Mouse (Mus musculus) gonadal fat pad, adult 2 months (tissue): ENCODE results near the gene Tmbim4. TPM values are rescaled to one million over a fixed set of nuclear protein-coding genes. Genes with fewer than 3 reads are reported as not detected.

ENCODE experiments used
- DNase-seq: peaks from one replicate; pipeline ENCODE4 v3.0.0-alpha.2; 2012; ENCODE audit warnings: low read depth
- polyA plus RNA-seq: library from polyadenylated mRNA; depleted of rRNA; stranded (reverse); fragments of >200 nt; gene quantifications from 2 replicates; pipeline ENCODE4 v1.2.3, GENCODE M21; 2012; rRNA removed

Gene Tmbim4
- polyA plus RNA-seq, 1 experiment, result 604 TPM

DNA sequence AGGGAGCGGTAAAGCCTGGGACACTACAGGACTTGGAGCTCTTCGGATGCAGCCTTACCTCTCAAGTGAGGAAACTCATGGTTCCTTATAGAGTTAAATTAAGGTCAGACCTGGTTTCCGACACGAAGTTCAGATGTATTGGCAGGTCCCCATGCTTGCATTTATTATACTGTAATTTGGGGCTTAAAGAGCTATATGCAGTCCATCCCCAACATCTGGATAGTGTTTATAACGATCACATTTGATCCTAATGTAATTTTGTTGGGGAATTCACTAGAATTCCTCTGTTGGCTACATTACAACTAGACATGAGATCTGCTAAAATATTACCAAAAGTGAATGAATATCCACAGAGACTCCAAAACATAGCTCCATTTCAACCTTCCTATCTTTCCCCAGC lies 44.3 kb downstream of the Tmbim4 start:
- no peak for DNase-seq

- DNase-seq, result no peak
These were observed 45.8 kb downstream of the Tmbim4 start for GRCm38 (mm10) chr10:120246994-120247750.

DNA sequence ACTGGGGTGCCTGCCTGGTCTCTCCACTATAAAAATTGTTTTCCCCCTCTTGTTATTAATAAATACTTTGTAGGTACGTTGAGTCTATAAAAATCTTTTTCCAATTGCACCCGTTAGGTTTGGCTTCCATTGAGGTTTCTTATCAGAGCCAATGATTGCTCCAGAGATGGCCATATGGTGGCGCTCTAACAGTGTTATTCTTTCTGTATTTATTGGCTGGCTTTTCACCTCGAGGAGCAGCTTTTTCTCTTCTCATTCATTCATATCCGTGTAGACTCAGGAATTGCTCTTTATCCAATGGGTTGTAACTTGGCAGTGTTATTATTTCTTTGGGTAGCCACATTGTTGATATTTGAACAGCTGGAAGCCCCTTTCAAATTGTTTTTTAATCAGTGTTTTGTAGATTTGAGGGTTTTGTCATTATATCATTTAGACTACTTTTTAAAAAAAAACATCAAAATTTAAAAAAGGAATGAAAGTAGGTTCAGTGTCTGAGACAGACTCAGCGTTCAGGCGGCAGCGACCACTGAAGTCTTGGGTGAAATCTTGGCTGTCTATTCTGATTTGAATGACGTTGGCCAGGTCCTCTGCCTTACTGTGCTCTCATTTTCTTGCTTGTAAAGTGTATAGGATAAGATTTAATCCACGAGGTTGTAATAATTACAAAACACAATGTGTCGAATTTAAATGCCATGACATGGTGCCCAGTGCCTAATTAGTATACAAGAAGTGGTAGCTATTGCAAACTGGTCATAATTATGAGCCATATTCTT lies 49.7 kb downstream of the Tmbim4 start:
- no peak for DNase-seq

DNA sequence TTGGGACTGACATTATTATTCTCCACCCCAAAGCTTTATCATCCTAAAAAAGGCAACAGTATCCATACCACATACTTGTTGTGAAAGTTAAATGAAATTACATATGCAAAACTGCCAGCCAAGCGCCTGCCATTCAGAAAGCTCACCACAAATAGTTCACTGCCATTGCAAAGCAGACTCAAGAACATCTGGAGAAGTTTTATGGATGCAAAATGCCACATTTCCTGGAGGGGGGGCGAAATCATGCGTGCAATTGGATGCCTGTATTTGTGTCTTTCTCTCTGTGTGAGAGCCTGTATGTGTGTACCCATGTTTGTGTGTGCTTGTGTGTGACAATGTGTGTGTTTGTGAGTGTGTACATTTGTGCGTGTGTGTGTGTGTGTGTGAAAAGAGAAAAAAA lies 50.4 kb downstream of the Tmbim4 start:
- no peak for DNase-seq

DNA sequence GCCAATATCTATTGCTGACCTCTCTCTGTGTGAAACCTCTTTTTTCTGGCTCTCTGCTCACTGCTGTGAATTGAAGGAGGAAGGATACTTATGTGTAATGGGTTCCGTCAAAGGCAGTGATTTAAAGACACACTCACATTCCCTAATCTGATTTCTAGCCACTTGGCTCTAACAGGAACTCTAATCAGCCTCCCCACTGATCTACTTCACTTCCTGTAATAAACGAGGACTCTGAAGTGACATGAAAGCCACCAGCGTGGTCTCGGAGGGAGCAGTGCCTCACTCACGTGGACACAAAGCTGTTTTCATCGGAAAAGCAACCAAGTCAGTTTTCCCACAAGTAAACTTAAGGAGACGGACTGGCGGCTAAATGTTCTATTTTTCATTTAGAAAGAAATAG lies 51.4 kb downstream of the Tmbim4 start:
- DNase-seq, result no peak

- DNase-seq, result no peak
These were observed 55.8 kb downstream of the Tmbim4 start for GRCm38 (mm10) chr10:120257231-120257630.

- DNase-seq, result no peak
These were observed 66.4 kb downstream of the Tmbim4 start for GRCm38 (mm10) chr10:120267790-120268189.

DNA sequence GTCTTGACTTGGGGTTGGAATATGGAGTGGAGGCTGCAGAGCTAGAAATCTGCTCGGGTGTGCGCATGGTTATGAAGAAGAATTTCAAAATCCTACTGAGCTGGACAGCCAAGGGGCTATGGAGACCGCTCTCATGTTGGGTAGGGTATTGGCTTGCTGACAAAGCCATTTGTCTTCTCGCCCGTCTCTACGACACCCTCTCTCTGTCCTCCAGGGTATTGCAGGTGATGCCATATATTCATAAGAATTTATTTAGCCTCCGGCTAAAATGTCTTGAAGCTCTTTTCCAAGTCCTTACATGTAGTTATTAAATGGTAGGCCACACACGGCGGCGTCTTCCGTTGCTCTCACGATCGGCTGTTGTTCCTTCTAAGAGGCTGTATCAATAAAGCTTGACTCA lies 68.6 kb downstream of the Tmbim4 start:
- DNase-seq, result no peak

GRCm38 (mm10) chr10:120270777-120271176 lies 69.4 kb downstream of the Tmbim4 start:
- DNase-seq, result no peak

- no peak for DNase-seq
These were observed 69.9 kb downstream of the Tmbim4 start for GRCm38 (mm10) chr10:120271318-120271717.

GRCm38 (mm10) chr10:120271879-120272269 lies 70.5 kb downstream of the Tmbim4 start:
- no peak for DNase-seq

GRCm38 (mm10) chr10:120272270-120272883 lies 71.0 kb downstream of the Tmbim4 start:
- DNase-seq, result no peak

DNA sequence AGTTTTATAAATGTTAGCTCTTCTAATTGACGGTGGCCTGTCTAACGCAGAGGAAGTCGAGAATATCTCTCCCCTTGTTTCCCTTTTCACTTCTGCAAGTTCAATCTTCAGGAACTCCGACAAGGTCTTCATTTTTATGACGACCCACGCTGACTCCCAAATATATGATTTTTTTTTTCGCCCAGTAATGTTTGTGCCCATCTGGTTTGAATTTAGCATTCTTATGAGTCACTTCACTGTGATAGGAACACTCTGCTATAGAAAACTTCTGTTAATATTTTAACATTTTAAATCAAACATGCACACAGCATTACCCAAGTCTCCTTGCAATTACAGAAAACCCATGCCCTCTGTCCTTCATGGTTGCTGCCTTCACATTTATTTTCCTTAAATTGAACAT lies 71.9 kb downstream of the Tmbim4 start:
- no peak for DNase-seq

Other genes starting within 250 kb of the Tmbim4 start
- gene Helb, start 88.6 kb upstream of the Tmbim4 start, polyA plus RNA-seq, result 5.7 and 5.9 TPM in 2 replicates
- 4.9 and 5.4 TPM in 2 replicates for gene Irak3, start 540 bp downstream of the Tmbim4 start, polyA plus RNA-seq
- gene Llph, start 25.5 kb downstream of the Tmbim4 start, polyA plus RNA-seq, result 6.7 and 9.9 TPM in 2 replicates